Mouse (Mus musculus) urinary bladder, adult 18-20 months (tissue): ENCODE results near the gene Gm28360.
"Not testable (repeated sequence)": the region's sequence is repeated elsewhere in the genome, so short reads cannot be mapped to it uniquely, and the experiment has no call there.

Experiments used
- DNase-seq, 2 experiments: peaks; one replicate each; pipeline ENCODE4 v3.0.0; 2022; ENCODE audit warnings: low spot score in 2 of 2, mixed read lengths in 2 of 2

Gene Gm28360

DNA sequence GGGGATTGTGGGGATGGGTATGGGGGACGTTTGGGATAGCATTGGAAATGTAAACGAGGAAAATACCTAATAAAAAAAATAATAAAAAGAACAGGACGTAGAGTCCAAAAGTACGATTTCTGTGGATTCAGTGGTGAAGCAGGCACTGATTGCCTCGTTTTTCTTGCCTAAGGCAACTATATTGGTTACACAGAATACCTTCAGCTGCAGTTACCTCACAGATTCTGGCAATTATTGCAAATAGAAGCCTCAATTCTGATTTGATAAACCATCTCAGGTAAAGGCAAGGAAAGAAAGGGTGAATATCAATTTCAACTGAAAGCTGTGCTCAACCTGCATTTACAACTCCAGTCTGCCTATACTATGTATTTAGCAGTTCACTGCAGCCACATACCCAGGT is at the start of gene Gm28360:
Gene Gm28360 (plus strand): TSS at position 301 of the 400 bp plus-strand sequence.
- not testable (repeated sequence) for DNase-seq

- not testable (repeated sequence) for DNase-seq
Observed at GRCm38 (mm10) chr1:117780833-117781232, 49.0 kb upstream of the Gm28360 start, which contains the start of gene B020011L13Rik. Gene B020011L13Rik (plus strand): TSS chr1:117781133.

DNA sequence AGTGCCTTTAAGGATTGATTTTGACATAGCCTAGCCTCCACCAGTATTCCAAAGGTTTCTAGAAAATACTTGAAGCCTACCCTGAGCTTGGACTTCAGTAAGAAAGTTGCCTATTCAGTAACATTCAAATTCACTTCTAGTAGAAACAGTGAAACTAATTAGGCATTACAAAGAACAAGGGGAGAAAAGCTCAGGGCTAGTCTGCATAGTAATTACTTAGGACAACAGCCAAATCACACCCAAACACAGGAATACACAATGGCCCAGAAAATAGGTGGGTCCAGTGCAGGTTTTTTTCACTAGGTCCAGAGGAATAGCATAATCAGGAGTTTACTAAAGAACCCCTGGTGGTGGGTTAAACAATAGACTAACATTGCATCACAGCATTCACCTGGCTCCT is 13.6 kb upstream of the Gm28360 start:
- not testable (repeated sequence) for DNase-seq

GRCm38 (mm10) chr1:117851718-117852117 is 21.8 kb downstream of the Gm28360 start:
- not testable (repeated sequence) for DNase-seq
